Mouse (Mus musculus): Measurements from ENCODE around the gene Exosc3.

DNA sequence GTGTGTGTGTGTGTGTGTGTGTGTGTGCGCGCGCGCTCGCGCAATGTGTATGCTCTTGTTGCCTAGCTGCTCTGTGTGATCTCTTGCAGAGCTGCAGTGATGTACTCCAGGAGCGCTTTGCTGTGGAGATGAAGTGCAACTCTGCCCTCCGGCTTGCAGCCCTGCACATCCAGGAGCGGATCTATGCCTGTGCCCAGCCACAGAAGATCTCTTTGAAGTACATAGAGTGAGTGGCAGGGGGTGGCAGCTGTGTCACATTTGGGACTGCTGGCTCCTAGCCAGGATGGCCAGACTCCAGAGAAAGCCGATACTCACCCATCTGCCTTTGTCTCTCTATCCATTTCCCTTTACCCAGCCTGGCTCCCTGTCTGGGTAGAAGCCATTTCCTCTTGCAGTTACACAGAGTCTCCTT is 71.5 kb downstream of the Exosc3 start:
- TF ChIP-seq CTCF (conservative IDR thresholded peaks at IDR 0.05 in 1 of 2, IDR thresholded peaks at IDR 0.05 in 1 of 2; ENCODE audit: low read depth in 2 of 2, low read length in 2 of 2), result no peak
- TF ChIP-seq ZMIZ1 (IDR thresholded peaks at IDR 0.05; ENCODE audit: low read depth, low read length), result no peak
- no peak for TF ChIP-seq SMC3 (IDR thresholded peaks at IDR 0.05; ENCODE audit: low read depth, low read length)
- no peak for TF ChIP-seq ETS1 (conservative IDR thresholded peaks at IDR 0.05; ENCODE audit: low read depth, low read length)
- TF ChIP-seq KAT2A (IDR thresholded peaks at IDR 0.05; ENCODE audit: insufficient replicate concordance, low read length), result no peak
